Mouse (Mus musculus) thymus, postnatal 10 days (tissue): ENCODE data around the gene Npw.

ENCODE experiments used
- DNase-seq, 2 experiments: peaks; one replicate each; pipeline ENCODE4 v3.0.0; 2021; ENCODE audit warnings: low spot score in 2 of 2

Npw gene

DNA sequence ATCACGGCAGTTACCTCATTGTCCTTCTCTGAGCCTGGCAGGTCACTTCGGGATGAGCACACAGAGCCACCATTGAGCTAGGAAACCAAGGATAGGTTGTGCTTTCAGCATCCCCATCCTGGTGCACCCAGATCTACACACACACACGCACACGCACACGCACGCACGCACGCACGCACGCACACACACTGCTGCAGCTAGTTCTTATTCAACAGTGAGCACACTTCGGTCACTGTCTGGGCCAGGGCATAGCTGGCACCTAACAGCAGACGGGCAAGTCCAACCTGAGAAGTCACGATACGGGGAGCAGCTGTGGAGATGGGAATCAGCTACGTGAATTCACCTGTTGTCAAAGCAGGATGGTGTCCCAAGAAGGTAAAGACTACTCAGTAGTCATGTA lies 17.7 kb downstream of the Npw start:
- DNase-seq, result no peak

DNA sequence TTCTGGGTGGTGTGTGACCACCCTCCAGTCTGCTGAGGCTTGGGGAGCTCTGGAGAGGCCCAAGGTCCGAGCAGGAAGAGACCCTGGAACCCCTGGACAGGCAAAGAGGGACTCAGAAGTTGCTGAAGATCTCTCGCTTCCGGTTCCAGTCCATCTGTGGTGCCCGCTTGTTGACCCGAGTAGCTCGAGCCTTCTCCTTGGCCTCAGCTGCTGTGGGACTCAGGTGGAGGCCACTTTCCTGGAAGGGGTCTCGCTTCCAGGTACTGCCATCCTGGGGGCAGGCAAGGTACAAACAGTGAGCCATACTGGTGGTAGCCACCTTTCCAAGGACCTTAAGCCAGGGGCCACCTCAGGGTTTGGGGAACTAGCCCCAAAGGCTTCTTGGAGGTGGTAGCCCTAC lies 18.1 kb downstream of the Npw start:
- DNase-seq, result no peak

DNA sequence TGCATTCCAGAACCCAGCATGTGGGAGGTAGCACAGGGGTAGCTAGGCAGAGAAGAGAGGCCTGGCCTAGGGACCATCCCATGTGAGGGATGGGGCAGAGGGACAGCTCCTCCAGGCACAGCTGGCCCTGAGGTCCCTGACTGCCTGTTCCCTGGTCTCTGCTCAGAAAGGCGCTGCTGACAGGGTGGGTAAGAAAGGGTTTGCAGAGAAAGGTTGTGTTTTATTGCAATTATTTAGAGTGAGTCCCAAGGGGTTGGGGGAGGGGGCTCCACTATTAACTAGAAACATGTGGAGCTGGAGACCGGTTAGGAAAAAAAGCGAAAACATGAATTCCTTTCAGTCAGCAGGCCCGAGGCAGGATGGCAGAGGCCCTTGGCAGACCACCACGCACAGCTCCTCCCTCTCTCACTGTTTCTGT lies 18.7 kb downstream of the Npw start:
- DNase-seq, result no peak

DNA sequence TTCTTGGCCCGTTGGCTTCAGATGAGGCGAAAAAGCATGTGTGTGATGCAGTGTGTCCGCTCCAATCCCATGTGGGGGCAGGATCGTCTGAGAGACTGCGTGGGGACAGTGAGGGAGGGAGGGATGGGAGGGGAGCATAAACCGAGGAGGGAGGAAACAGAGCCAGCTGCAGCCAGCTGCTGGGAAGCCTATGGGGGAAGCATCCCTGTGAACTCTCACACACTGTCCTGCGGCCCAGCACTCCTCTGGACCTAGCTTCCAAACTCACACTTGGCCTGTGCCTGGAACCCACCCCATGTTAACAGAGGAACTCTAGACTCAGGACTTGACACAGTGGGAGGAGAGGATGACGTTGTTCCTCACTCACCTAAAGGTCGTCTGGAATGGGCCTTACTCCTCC lies 19.4 kb downstream of the Npw start:
- no peak for DNase-seq

DNA sequence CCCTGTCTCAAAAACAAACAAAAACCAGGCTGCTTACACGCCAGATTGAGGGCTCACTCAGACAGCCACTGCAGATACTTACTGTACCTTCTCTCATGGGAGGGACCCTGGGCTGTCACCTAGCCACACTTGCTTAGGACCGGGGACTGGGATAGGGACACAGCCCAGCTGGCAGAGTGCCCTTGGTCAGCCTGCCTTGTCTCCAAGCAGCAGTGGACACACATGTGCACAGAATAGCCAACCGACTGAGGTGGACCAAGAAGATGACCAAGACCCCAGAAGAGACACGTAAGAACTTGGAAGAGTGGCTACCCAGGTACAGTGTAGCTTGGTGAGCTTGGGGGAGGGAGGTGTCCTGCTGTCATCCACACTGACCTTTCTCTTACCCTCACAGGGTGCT lies 20.0 kb downstream of the Npw start:
- no peak for DNase-seq

DNA sequence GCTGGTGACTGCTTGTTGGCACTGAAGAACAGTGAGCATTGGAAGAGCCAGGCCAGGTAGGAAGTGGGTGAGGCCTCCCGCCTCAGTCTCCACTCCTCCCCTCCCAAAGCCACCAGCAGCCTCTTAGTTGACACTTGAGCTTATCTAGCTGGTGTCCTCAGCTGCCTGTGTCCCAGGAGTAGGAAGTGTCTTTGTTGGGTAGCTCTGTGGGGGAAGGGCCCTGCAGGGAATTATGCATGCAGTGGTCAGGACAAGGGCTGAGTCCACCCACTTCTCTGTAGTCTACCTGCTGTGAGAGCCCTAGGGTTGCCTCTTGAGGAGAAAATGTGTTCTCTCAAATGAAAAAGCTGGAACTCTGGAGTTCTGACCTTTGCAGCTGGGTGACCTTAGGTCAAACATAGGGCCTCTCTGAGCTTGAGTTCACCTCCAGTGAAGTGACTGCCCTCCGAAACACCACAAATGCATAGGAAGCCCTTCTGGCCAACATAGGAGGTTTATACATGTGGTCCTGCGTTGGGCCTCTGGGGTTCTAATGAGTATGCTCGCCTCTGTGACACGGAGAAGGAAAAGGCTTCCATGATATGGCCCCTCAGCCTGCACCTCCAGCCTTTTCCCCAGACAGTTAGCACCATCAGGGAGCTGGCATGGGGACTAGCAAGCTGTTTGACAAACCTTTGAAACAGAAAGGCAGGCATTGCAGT lies 21.3 kb downstream of the Npw start:
- no peak for DNase-seq

GRCm38 (mm10) chr17:24635694-24636093 lies 22.6 kb downstream of the Npw start:
- DNase-seq, result no peak

DNA sequence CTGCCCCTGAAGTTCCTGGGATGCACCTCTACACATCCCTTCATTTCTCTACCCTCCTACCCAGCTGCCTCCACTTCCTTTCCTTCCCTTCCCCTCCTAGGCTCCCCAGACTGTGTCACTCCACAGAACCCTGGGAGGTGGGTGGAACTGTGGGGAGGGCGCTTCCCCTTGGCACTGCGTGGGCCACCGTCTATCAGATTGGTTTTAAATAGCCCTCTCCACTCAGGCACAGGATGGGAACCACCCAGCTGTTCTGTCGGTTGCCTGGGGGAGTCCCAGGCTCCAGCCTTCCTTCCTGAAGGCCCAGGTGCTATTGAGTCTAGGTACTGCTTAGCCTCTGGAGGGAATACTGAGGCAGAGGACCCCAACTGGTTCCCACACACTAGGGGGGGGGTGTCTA lies 23.2 kb downstream of the Npw start:
- no peak for DNase-seq

DNA sequence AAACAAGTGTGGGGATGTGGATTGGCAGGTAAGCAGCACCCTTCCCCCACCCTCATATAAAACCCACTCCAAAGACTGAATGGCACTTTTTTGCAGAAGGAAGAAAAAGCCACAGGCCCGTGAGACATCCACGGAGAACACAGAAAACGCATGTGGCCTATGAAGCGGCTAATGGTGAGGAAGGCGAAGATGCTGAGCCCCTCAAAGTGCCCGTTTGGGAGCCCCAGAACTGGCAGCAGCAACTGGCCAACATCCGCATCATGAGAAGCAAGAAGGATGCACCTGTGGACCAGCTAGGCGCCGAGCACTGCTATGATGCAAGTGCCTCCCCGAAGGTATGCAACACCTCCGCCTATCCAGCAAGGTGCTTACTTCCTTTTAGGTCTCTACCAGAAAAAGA lies 24.4 kb downstream of the Npw start:
- no peak for DNase-seq

DNA sequence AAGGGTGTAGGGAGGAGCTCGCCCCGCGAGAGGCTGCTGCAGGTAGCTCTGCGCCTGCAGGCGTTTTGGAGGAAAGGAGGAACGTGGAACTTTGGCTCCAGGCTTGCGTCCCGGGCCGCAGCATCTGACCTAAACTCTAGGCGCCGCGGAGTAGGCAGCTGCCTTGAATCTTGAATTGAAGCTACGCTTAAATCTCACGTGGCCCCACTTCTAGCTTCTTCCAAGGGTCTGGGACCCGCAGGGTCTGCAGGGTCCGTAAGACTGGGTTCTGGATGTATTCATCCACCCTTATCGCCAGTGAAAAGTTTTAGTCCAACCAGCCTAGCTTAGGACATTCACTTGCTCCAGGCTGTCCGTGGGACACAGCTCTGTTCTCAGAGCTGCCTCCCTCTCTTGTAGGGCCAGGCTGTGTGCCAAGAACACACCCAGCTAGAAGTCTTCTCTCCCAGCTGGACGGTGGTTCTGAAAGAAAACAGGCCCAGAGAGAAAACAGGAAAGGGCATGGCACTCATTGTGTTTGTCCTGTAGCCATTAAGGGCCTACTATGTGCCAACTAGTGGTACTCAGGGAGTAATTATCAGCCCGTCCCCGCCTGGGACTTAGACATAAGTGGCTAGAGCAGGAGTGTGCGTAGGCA lies 25.3 kb downstream of the Npw start:
- no peak for DNase-seq

- peak; percentile 86 to 91 for DNase-seq
Observed at GRCm38 (mm10) chr17:24632167-24632812, 26.0 kb downstream of the Npw start, which contains the start of the genes Tsc2 and Nthl1. Tsc2 (minus strand) TSS chr17:24632630. Nthl1 (plus strand) TSS chr17:24632680.

GRCm38 (mm10) chr17:24630072-24630471 lies 28.2 kb downstream of the Npw start:
- no peak for DNase-seq

GRCm38 (mm10) chr17:24628646-24629045 lies 29.6 kb downstream of the Npw start:
- peak; percentile 37 to 74 for DNase-seq

GRCm38 (mm10) chr17:24625472-24625871 lies 32.8 kb downstream of the Npw start:
- no peak for DNase-seq

GRCm38 (mm10) chr17:24617561-24618194 lies 40.6 kb downstream of the Npw start:
- DNase-seq, result no peak

DNA sequence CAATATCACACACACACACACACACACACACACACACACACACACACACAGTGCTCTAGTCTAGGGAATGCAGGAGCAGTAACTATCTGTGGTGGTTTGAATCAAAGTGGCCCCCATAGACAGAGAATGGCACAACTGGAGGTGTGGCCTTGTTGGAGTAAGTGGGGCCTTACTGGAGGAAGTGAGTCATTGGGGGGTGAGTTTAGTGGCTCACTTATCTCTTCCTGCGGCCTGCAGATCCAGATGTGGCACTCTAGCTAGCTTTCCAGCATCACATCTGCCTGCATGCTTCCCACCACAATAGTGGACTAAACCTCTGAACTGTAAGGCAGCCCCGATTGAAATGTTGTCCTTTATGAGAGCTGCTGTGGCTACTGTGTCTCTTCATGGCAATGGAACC lies 47.5 kb downstream of the Npw start:
- DNase-seq, result no peak

GRCm38 (mm10) chr17:24608874-24609273 lies 49.4 kb downstream of the Npw start:
- DNase-seq, result no peak

- no peak for DNase-seq
Observed at GRCm38 (mm10) chr17:24608370-24608769, 49.9 kb downstream of the Npw start.
